Mouse (Mus musculus): Measurements from ENCODE around the gene Ogg1. TPM values are rescaled to one million over a fixed set of nuclear protein-coding genes. Genes with fewer than 3 reads are reported as not detected.

Ogg1 gene
- total and polyA plus RNA-seq, 2 experiments from 2014 or later: 7.3 to 14.8 TPM

- Histone ChIP-seq H3K4me3 (ENCODE audit: low read depth, low read length) (peak within 1 kb of the TSS; percentile 99), H3K9me3 (ENCODE audit: low read length) (no peaks in the 10 kb centered on the region), H3K9ac (replicated peaks; ENCODE audit: low read length, poor library complexity, severe bottlenecking) (peak within 1 kb of the TSS; percentile 97), H3K4me1 (ENCODE audit: insufficient read depth, low read length) (no peaks in the 10 kb centered on the region; the same call in 1 of the 2 replicates), H3K27ac (ENCODE audit: low read depth, low read length) (peak within 1 kb of the TSS; percentile 92), H3K27me3 (ENCODE audit: insufficient read depth, low read length) (no peaks in the 10 kb centered on the region), H3K4me2 (ENCODE audit: low read depth, low read length, poor library complexity, severe bottlenecking) (peak within 1 kb of the TSS; percentile 95), H3K36me3 (ENCODE audit: insufficient read depth, low read length) (peaks cover 36% of the 10 kb centered on the region)
- ATAC-seq (ENCODE audit: low FRiP score) (peak; percentile 95), DNase-seq (ENCODE audit: low spot score) (peak; percentile 97)
- WGBS: under 1% methylated on average over 57 of the region's 61 CpGs
- TF ChIP-seq CTCF (IDR thresholded peaks at IDR 0.05): peak; percentile 34
Measured at GRCm38 (mm10) chr6:113377496-113378385, 51.0 kb downstream of the Ogg1 start, which contains the start of the genes Tada3 and Arpc4. Tada3 (minus strand) TSS chr6:113377883. Arpc4 (plus strand) TSS chr6:113378115.

GRCm38 (mm10) chr6:113379246-113379645 lies 52.5 kb downstream of the Ogg1 start:
- Histone ChIP-seq H3K4me1 (ENCODE audit: insufficient read depth, low read length) (no peaks in the 10 kb centered on the region; the same call in 1 of the 2 replicates), H3K27ac (ENCODE audit: low read depth, low read length) (no peak overlapping the region), H3K9me3 (ENCODE audit: low read length) (no peaks in the 10 kb centered on the region), H3K9ac (replicated peaks; ENCODE audit: low read length, poor library complexity, severe bottlenecking) (no peak overlapping the region), H3K4me2 (ENCODE audit: low read depth, low read length, poor library complexity, severe bottlenecking) (peak overlapping the region; percentile 95; the same call in 1 of the 2 replicates), H3K4me3 (ENCODE audit: low read depth, low read length) (peak overlapping the region; percentile 99; the same call in 1 of the 2 replicates), H3K36me3 (ENCODE audit: insufficient read depth, low read length) (peaks cover 33% of the 10 kb centered on the region), H3K27me3 (ENCODE audit: insufficient read depth, low read length) (no peaks in the 10 kb centered on the region)
- WGBS: 85% methylated on average over 6 of the region's 6 CpGs
- DNase-seq (ENCODE audit: low spot score) (no peak), ATAC-seq (ENCODE audit: low FRiP score) (no peak)
- TF ChIP-seq CTCF (IDR thresholded peaks at IDR 0.05): no peak

GRCm38 (mm10) chr6:113380480-113380879 lies 53.7 kb downstream of the Ogg1 start:
- ATAC-seq (ENCODE audit: low FRiP score) (no peak), DNase-seq (ENCODE audit: low spot score) (no peak)
- TF ChIP-seq CTCF (IDR thresholded peaks at IDR 0.05): peak; percentile 14; the same call in 1 of the 2 replicates
- Histone ChIP-seq H3K9ac (replicated peaks; ENCODE audit: low read length, poor library complexity, severe bottlenecking) (no peak overlapping the region), H3K36me3 (ENCODE audit: insufficient read depth, low read length) (peaks cover 32% of the 10 kb centered on the region), H3K4me1 (ENCODE audit: insufficient read depth, low read length) (no peaks in the 10 kb centered on the region; the same call in 1 of the 2 replicates), H3K27me3 (ENCODE audit: insufficient read depth, low read length) (no peaks in the 10 kb centered on the region), H3K27ac (ENCODE audit: low read depth, low read length) (no peak overlapping the region), H3K4me2 (ENCODE audit: low read depth, low read length, poor library complexity, severe bottlenecking) (no peak overlapping the region), H3K9me3 (ENCODE audit: low read length) (no peaks in the 10 kb centered on the region), H3K4me3 (ENCODE audit: low read depth, low read length) (no peak overlapping the region)
- 92% methylated on average over 11 of the region's 11 CpGs for WGBS

- H3K27ac ChIP-seq (ENCODE audit: low read depth, low read length): peak overlapping the region; percentile 6; the same call in 1 of the 2 replicates
- DNase-seq (ENCODE audit: low spot score) (peak; percentile 84), ATAC-seq (ENCODE audit: low FRiP score) (peak; percentile 81)
- no peak for TF ChIP-seq CTCF (IDR thresholded peaks at IDR 0.05)
- H3K9me3 ChIP-seq (ENCODE audit: low read length): no peaks in the 10 kb centered on the region
- H3K36me3 ChIP-seq (ENCODE audit: insufficient read depth, low read length): peaks cover 58% of the 10 kb centered on the region
- no peak overlapping the region for H3K4me3 ChIP-seq (ENCODE audit: low read depth, low read length)
- H3K4me2 ChIP-seq (ENCODE audit: low read depth, low read length, poor library complexity, severe bottlenecking): no peak overlapping the region
- WGBS: 81% methylated on average over 8 of the region's 8 CpGs
- no peaks in the 10 kb centered on the region for H3K27me3 ChIP-seq (ENCODE audit: insufficient read depth, low read length)
- H3K4me1 ChIP-seq (ENCODE audit: insufficient read depth, low read length): no peaks in the 10 kb centered on the region
- no peak overlapping the region for H3K9ac ChIP-seq (replicated peaks; ENCODE audit: low read length, poor library complexity, severe bottlenecking)
Measured at GRCm38 (mm10) chr6:113384351-113384927, 57.7 kb downstream of the Ogg1 start.

Other genes starting within 250 kb of the Ogg1 start
- gene Setd5, start 249.6 kb upstream of the Ogg1 start, total RNA-seq (2014; rRNA removed): 99.1 and 103 TPM in 2 replicates
- gene Setd5, start 249.6 kb upstream of the Ogg1 start, polyA plus RNA-seq (2015; fragmentation: Nextera tagmentation; extraction: Ambion mirVana): 42.1 and 50.6 TPM in 2 replicates
- 81.3 and 92.6 TPM in 2 replicates for gene Lhfpl4, start 131.6 kb upstream of the Ogg1 start, total RNA-seq (2014; rRNA removed)
- 56.6 and 66.1 TPM in 2 replicates for gene Lhfpl4, start 131.6 kb upstream of the Ogg1 start, polyA plus RNA-seq (2015; fragmentation: Nextera tagmentation; extraction: Ambion mirVana)
- 39.0 and 42.5 TPM in 2 replicates for gene Mtmr14, start 89.1 kb upstream of the Ogg1 start, total RNA-seq (2014; rRNA removed)
- gene Mtmr14, start 89.1 kb upstream of the Ogg1 start, polyA plus RNA-seq (2015; fragmentation: Nextera tagmentation; extraction: Ambion mirVana): 29.4 and 30.5 TPM in 2 replicates
- 10.3 and 23.4 TPM in 2 replicates for gene Cpne9, start 44.7 kb upstream of the Ogg1 start, total RNA-seq (2014; rRNA removed)
- 7.9 and 9.1 TPM in 2 replicates for gene Cpne9, start 44.7 kb upstream of the Ogg1 start, polyA plus RNA-seq (2015; fragmentation: Nextera tagmentation; extraction: Ambion mirVana)
- 22.1 and 28.1 TPM in 2 replicates for gene Brpf1, start 19.8 kb upstream of the Ogg1 start, total RNA-seq (2014; rRNA removed)
- 9.0 and 10.0 TPM in 2 replicates for gene Brpf1, start 19.8 kb upstream of the Ogg1 start, polyA plus RNA-seq (2015; fragmentation: Nextera tagmentation; extraction: Ambion mirVana)
- gene Camk1, start 17.0 kb downstream of the Ogg1 start, total RNA-seq (2014; rRNA removed): 102 and 119 TPM in 2 replicates
- 132 and 142 TPM in 2 replicates for gene Camk1, start 17.0 kb downstream of the Ogg1 start, polyA plus RNA-seq (2015; fragmentation: Nextera tagmentation; extraction: Ambion mirVana)
- 27.8 and 31.0 TPM in 2 replicates for gene Tada3, start 50.9 kb downstream of the Ogg1 start, total RNA-seq (2014; rRNA removed)
- gene Tada3, start 50.9 kb downstream of the Ogg1 start, polyA plus RNA-seq (2015; fragmentation: Nextera tagmentation; extraction: Ambion mirVana): 73.8 and 74.0 TPM in 2 replicates
- gene Arpc4, start 51.1 kb downstream of the Ogg1 start, total RNA-seq (2014; rRNA removed): 190 and 200 TPM in 2 replicates
- 505 TPM in 2 replicates for gene Arpc4, start 51.1 kb downstream of the Ogg1 start, polyA plus RNA-seq (2015; fragmentation: Nextera tagmentation; extraction: Ambion mirVana)
- 10.0 and 20.0 TPM in 2 replicates for gene Ttll3, start 62.3 kb downstream of the Ogg1 start, total RNA-seq (2014; rRNA removed)
- gene Ttll3, start 62.3 kb downstream of the Ogg1 start, polyA plus RNA-seq (2015; fragmentation: Nextera tagmentation; extraction: Ambion mirVana): 10.2 and 14.6 TPM in 2 replicates
- 17.1 and 53.8 TPM in 2 replicates for gene Rpusd3, start 92.4 kb downstream of the Ogg1 start, total RNA-seq (2014; rRNA removed)
- gene Rpusd3, start 92.4 kb downstream of the Ogg1 start, polyA plus RNA-seq (2015; fragmentation: Nextera tagmentation; extraction: Ambion mirVana): 22.0 and 27.2 TPM in 2 replicates
- not detected in 2 replicates for gene Cidec, start 108.8 kb downstream of the Ogg1 start, total RNA-seq (2014; rRNA removed)
- gene Cidec, start 108.8 kb downstream of the Ogg1 start, polyA plus RNA-seq (2015; fragmentation: Nextera tagmentation; extraction: Ambion mirVana): 0.09 TPM in 1 of 2 replicates, not detected in the other
- gene Jagn1, start 115.6 kb downstream of the Ogg1 start, total RNA-seq (2014; rRNA removed): 43.6 and 48.6 TPM in 2 replicates
- gene Jagn1, start 115.6 kb downstream of the Ogg1 start, polyA plus RNA-seq (2015; fragmentation: Nextera tagmentation; extraction: Ambion mirVana): 80.4 and 85.4 TPM in 2 replicates
- gene Il17re, start 131.5 kb downstream of the Ogg1 start, total RNA-seq (2014; rRNA removed): 0.49 TPM in 1 of 2 replicates, not detected in the other
- 0.48 and 0.77 TPM in 2 replicates for gene Il17re, start 131.5 kb downstream of the Ogg1 start, polyA plus RNA-seq (2015; fragmentation: Nextera tagmentation; extraction: Ambion mirVana)
- gene Il17rc, start 144.5 kb downstream of the Ogg1 start, total RNA-seq (2014; rRNA removed): 4.7 and 11.6 TPM in 2 replicates
- 4.1 and 4.2 TPM in 2 replicates for gene Il17rc, start 144.5 kb downstream of the Ogg1 start, polyA plus RNA-seq (2015; fragmentation: Nextera tagmentation; extraction: Ambion mirVana)
- gene Creld1, start 156.3 kb downstream of the Ogg1 start, total RNA-seq (2014; rRNA removed): 39.4 and 43.0 TPM in 2 replicates
- gene Creld1, start 156.3 kb downstream of the Ogg1 start, polyA plus RNA-seq (2015; fragmentation: Nextera tagmentation; extraction: Ambion mirVana): 56.6 and 60.4 TPM in 2 replicates
- 29.4 and 39.3 TPM in 2 replicates for gene Prrt3, start 175.0 kb downstream of the Ogg1 start, total RNA-seq (2014; rRNA removed)
- 18.4 and 20.7 TPM in 2 replicates for gene Prrt3, start 175.0 kb downstream of the Ogg1 start, polyA plus RNA-seq (2015; fragmentation: Nextera tagmentation; extraction: Ambion mirVana)
- gene Emc3, start 204.7 kb downstream of the Ogg1 start, total RNA-seq (2014; rRNA removed): 71.9 and 74.1 TPM in 2 replicates
- 111 and 120 TPM in 2 replicates for gene Emc3, start 204.7 kb downstream of the Ogg1 start, polyA plus RNA-seq (2015; fragmentation: Nextera tagmentation; extraction: Ambion mirVana)
- gene Fancd2, start 204.7 kb downstream of the Ogg1 start, total RNA-seq (2014; rRNA removed): 2.4 and 3.4 TPM in 2 replicates
- gene Fancd2, start 204.7 kb downstream of the Ogg1 start, polyA plus RNA-seq (2015; fragmentation: Nextera tagmentation; extraction: Ambion mirVana): 0.99 and 1.2 TPM in 2 replicates